Mouse (Mus musculus): ENCODE results near the gene Csrp2. TPM values are rescaled to one million over a fixed set of nuclear protein-coding genes. Genes with fewer than 3 reads are reported as not detected.

Gene Csrp2
- polyA plus RNA-seq, 1 experiment from 2014 or later = 111 TPM

DNA sequence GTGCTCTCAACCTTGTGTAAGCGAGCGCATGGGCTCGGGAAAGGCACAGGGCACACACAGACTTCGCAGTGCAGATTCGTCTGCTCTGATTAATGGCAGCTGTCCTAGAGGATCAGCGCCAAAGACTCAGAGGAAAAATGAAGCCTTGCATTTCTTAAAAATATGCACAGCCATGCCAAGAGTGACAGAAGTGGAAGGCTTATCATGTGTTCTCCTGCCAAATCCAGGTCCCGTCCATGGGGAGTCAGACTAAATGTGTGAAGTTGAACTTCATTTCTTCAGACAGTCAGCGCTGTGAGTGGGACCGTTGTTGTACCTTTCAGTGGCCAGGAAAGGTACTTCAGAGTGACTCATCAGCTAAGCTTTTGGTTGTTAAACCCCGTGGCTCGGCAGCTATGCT is 7.9 kb downstream of the Csrp2 start:
- no peaks in the 10 kb centered on the region for H3K9me3 ChIP-seq (replicated peaks; ENCODE audit: control insufficient read depth, low read length, poor library complexity, severe bottlenecking)
- H3K4me2 ChIP-seq (ENCODE audit: low read length) = no peak overlapping the region
- H3K36me3 ChIP-seq (ENCODE audit: control insufficient read depth, insufficient read depth, low read length) = no peaks in the 10 kb centered on the region
- H3K27me3 ChIP-seq (ENCODE audit: control insufficient read depth, insufficient read depth, low read depth, low read length) = no peaks in the 10 kb centered on the region
- no peak for ATAC-seq
- H3K4me3 ChIP-seq (ENCODE audit: low read depth, low read length) = no peak overlapping the region
- H3K27ac ChIP-seq (ENCODE audit: low read length) = no peak overlapping the region
- no peak overlapping the region for H3K9ac ChIP-seq (ENCODE audit: low read depth, low read length)
- 77% methylated on average over 11 of the region's 11 CpGs for WGBS
- peaks cover 6% of the 10 kb centered on the region for H3K4me1 ChIP-seq (ENCODE audit: control insufficient read depth, insufficient read depth, low read length)

DNA sequence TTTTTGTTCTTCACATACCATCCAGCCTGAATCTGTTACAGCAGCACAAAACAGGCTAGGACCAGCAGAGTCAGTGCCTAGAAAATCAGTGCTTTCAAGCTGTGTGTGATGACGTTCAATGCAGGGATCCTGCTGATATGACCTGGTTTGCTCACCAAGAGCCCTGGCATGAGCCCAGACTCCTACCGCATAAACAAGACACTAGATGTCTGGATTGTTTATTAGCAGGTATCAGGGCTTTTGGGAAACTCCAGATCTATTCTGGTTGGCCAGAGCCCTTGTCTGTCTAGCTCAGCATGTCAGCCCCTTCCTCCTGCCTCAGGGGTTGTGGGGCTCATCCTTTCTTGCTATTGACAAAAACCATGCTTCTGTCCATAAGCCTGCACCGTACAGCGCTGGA is 10.2 kb downstream of the Csrp2 start:
- Histone ChIP-seq H3K4me1 (ENCODE audit: control insufficient read depth, insufficient read depth, low read length) (peaks cover 6% of the 10 kb centered on the region), H3K27ac (ENCODE audit: low read length) (no peak overlapping the region), H3K4me3 (ENCODE audit: low read depth, low read length) (no peak overlapping the region), H3K27me3 (ENCODE audit: control insufficient read depth, insufficient read depth, low read depth, low read length) (no peaks in the 10 kb centered on the region), H3K36me3 (ENCODE audit: control insufficient read depth, insufficient read depth, low read length) (no peaks in the 10 kb centered on the region), H3K9me3 (replicated peaks; ENCODE audit: control insufficient read depth, low read length, poor library complexity, severe bottlenecking) (no peaks in the 10 kb centered on the region), H3K9ac (ENCODE audit: low read depth, low read length) (no peak overlapping the region), H3K4me2 (ENCODE audit: low read length) (no peak overlapping the region)
- WGBS = 37% methylated on average over 4 of the region's 4 CpGs
- ATAC-seq = 0 out of 2 replicates have a peak, but pooled peaks have one; percentile 22

DNA sequence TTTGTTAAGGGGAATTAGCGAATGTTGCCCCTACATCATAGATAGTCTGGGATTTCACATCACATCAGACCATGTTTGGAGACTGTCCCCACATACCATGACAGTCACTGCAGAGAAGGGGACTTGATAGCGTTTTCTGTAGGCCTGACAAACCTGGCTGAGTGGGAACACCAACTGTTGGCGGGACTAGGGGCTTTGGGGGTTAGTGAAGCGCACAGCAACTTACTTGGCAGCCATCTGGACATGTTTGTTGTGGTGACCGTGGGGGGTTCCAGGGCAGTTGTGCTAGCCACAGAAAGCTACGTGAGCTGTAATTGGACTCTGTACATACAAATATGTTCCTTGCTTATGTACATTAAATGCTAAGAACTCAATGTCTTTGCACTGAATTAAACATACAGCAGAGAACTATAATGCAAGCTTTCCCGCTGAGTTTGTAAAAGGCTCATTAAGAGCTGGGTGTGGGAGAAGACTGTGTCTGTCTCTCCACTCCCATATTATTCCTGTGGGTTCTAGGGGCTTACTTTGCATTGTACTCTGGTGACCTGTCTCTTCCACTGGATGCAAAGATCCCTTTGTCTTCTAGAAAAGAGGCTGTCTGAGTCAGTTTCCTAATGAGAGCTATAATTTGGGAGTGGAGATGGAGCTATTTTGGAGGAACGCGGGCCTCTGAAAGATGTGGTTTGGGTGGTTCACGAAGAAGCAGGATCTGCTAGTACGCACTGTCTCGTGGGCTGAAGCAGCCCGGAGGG is 11.7 kb downstream of the Csrp2 start:
- peak overlapping the region; percentile 46 for H3K4me2 ChIP-seq (ENCODE audit: low read length)
- peak overlapping the region; percentile 40; the same call in 1 of the 2 replicates for H3K27ac ChIP-seq (ENCODE audit: low read length)
- 35% methylated on average over 13 of the region's 13 CpGs for WGBS
- no peaks in the 10 kb centered on the region for H3K36me3 ChIP-seq (ENCODE audit: control insufficient read depth, insufficient read depth, low read length)
- H3K4me1 ChIP-seq (ENCODE audit: control insufficient read depth, insufficient read depth, low read length) = peaks cover 6% of the 10 kb centered on the region
- no peaks in the 10 kb centered on the region for H3K27me3 ChIP-seq (ENCODE audit: control insufficient read depth, insufficient read depth, low read depth, low read length)
- H3K4me3 ChIP-seq (ENCODE audit: low read depth, low read length) = peak overlapping the region; percentile 7; the same call in 1 of the 2 replicates
- ATAC-seq = peak; percentile 42; the same call in 1 of the 2 replicates
- H3K9ac ChIP-seq (ENCODE audit: low read depth, low read length) = no peak overlapping the region; the same call in 1 of the 2 replicates
- no peaks in the 10 kb centered on the region for H3K9me3 ChIP-seq (replicated peaks; ENCODE audit: control insufficient read depth, low read length, poor library complexity, severe bottlenecking)

DNA sequence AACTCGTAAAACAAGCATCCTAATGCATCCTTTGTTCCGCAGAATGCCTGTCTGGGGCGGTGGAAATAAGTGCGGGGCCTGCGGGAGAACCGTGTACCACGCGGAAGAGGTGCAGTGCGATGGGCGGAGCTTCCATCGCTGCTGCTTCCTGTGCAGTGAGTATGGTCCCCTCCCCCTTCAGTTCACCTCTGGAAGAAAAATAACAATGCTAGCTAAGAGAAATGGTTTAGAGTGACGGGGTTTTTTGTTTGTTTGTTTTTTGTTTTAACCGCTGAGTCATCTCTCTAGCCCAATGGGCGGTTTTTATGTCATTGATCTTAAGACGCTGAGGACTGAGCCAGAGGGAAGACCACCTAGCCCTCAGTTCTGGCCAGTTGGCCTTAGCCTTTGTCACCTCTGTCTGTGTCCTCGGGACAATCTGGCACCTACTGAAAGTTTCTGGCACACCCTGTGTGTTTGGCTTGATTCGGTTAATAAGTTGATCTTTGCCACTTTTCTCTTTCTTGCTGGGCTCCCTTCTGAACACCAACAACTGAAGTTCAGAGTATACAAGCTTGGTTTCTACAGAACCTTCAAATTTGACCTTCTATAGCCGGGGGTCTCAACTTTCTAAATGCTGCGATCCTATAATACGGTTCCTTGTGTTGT is 12.4 kb downstream of the Csrp2 start:
- no peak overlapping the region; the same call in 1 of the 2 replicates for H3K9ac ChIP-seq (ENCODE audit: low read depth, low read length)
- no peaks in the 10 kb centered on the region for H3K36me3 ChIP-seq (ENCODE audit: control insufficient read depth, insufficient read depth, low read length)
- peak overlapping the region; percentile 40; the same call in 1 of the 2 replicates for H3K27ac ChIP-seq (ENCODE audit: low read length)
- WGBS = 58% methylated on average over 20 of the region's 20 CpGs
- H3K4me3 ChIP-seq (ENCODE audit: low read depth, low read length) = peak overlapping the region; percentile 7; the same call in 1 of the 2 replicates
- peak; percentile 82 for ATAC-seq
- no peaks in the 10 kb centered on the region for H3K9me3 ChIP-seq (replicated peaks; ENCODE audit: control insufficient read depth, low read length, poor library complexity, severe bottlenecking)
- H3K4me2 ChIP-seq (ENCODE audit: low read length) = peak overlapping the region; percentile 46
- H3K4me1 ChIP-seq (ENCODE audit: control insufficient read depth, insufficient read depth, low read length) = peaks cover 6% of the 10 kb centered on the region
- H3K27me3 ChIP-seq (ENCODE audit: control insufficient read depth, insufficient read depth, low read depth, low read length) = no peaks in the 10 kb centered on the region

DNA sequence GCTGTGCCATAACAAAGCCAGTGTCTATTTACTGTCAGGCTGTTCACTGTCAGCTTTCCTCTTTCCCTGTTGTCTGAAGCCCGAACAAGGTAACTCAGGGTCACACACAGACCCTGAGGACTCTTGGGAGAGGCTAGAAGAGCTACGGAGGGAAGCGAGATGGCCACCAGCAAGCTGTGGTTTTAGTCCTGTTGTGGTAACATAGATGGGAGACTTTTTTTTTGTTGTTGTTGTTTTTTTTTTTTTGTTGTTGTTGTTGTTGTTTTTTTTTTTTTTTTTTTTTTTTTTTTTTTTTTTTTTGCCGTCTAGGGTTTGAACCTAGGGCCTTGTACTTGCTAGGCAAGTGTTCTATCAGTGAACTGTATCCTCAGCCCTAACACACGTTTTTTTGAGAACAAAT is 14.0 kb downstream of the Csrp2 start:
- Histone ChIP-seq H3K4me1 (ENCODE audit: control insufficient read depth, insufficient read depth, low read length) (peaks cover 6% of the 10 kb centered on the region), H3K36me3 (ENCODE audit: control insufficient read depth, insufficient read depth, low read length) (no peaks in the 10 kb centered on the region), H3K4me3 (ENCODE audit: low read depth, low read length) (no peak overlapping the region), H3K9me3 (replicated peaks; ENCODE audit: control insufficient read depth, low read length, poor library complexity, severe bottlenecking) (no peaks in the 10 kb centered on the region), H3K27ac (ENCODE audit: low read length) (no peak overlapping the region), H3K9ac (ENCODE audit: low read depth, low read length) (no peak overlapping the region), H3K27me3 (ENCODE audit: control insufficient read depth, insufficient read depth, low read depth, low read length) (no peaks in the 10 kb centered on the region), H3K4me2 (ENCODE audit: low read length) (no peak overlapping the region)
- ATAC-seq = no peak
- 77% methylated on average over 5 of the region's 5 CpGs for WGBS

DNA sequence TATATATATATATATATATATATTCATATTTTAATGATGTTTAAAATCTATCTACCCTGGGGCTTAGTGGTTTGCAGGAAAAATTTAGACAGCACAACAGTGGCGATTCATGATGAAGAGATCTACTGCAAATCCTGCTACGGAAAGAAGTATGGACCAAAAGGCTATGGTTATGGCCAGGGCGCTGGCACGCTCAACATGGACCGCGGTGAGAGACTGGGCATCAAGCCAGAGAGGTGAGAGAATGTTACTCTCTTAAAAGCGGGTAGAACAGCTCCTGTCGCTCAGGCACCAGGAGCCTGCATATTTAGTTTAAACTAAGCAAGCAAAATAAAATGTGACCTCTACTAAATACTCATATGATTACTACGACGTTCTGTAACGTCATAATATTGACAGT is 15.5 kb downstream of the Csrp2 start:
- H3K36me3 ChIP-seq (ENCODE audit: control insufficient read depth, insufficient read depth, low read length) = no peaks in the 10 kb centered on the region
- no peak overlapping the region for H3K4me2 ChIP-seq (ENCODE audit: low read length)
- no peak for ATAC-seq
- peaks cover 6% of the 10 kb centered on the region; the same call in 1 of the 2 replicates for H3K4me1 ChIP-seq (ENCODE audit: control insufficient read depth, insufficient read depth, low read length)
- WGBS = 92% methylated on average over 11 of the region's 11 CpGs
- no peaks in the 10 kb centered on the region for H3K27me3 ChIP-seq (ENCODE audit: control insufficient read depth, insufficient read depth, low read depth, low read length)
- no peak overlapping the region for H3K9ac ChIP-seq (ENCODE audit: low read depth, low read length)
- H3K4me3 ChIP-seq (ENCODE audit: low read depth, low read length) = no peak overlapping the region
- H3K9me3 ChIP-seq (replicated peaks; ENCODE audit: control insufficient read depth, low read length, poor library complexity, severe bottlenecking) = no peaks in the 10 kb centered on the region
- no peak overlapping the region for H3K27ac ChIP-seq (ENCODE audit: low read length)

DNA sequence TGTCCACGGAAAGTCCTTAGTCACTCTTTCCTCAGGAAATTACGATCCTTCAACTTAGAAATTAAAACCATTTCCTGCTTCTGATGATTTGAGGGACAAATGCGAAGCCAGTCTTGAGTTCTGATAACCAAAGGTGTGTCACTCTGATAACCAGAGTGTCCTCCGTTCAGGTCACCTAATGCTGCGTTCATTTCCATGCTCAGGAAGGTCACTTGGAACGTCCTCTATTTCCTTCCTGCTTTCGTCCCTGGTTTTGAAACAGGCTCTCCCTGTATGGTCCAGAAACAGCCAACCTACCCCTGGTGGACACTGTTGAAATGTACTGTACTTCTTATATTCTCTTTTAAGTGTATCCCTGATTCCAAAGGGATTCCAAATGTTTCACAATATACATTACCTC is 16.1 kb downstream of the Csrp2 start:
- no peak overlapping the region for H3K27ac ChIP-seq (ENCODE audit: low read length)
- H3K36me3 ChIP-seq (ENCODE audit: control insufficient read depth, insufficient read depth, low read length) = no peaks in the 10 kb centered on the region
- no peak overlapping the region for H3K9ac ChIP-seq (ENCODE audit: low read depth, low read length)
- no peak for ATAC-seq
- H3K9me3 ChIP-seq (replicated peaks; ENCODE audit: control insufficient read depth, low read length, poor library complexity, severe bottlenecking) = no peaks in the 10 kb centered on the region
- H3K27me3 ChIP-seq (ENCODE audit: control insufficient read depth, insufficient read depth, low read depth, low read length) = no peaks in the 10 kb centered on the region
- 87% methylated on average over 7 of the region's 7 CpGs for WGBS
- H3K4me1 ChIP-seq (ENCODE audit: control insufficient read depth, insufficient read depth, low read length) = peaks cover 5% of the 10 kb centered on the region; the same call in 1 of the 2 replicates
- H3K4me2 ChIP-seq (ENCODE audit: low read length) = no peak overlapping the region
- no peak overlapping the region for H3K4me3 ChIP-seq (ENCODE audit: low read depth, low read length)

DNA sequence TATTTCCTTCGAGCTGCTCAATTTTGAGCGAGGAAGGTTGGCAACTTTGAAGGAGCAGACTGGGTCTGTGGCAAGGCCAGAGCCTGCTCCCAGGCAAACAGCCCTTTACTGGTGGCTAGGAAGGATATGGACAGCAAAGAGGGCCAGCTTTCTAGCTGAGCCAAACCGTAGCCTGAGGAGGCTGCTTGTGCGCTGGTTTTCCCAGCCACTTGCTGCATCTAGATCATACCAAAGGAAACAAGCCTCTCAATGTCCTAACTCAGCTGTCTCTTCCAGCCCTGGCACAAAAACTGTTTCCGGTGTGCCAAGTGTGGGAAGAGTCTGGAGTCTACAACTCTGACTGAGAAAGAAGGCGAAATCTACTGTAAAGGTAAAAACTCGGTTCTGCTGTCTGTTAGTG is 18.8 kb downstream of the Csrp2 start:
- Histone ChIP-seq H3K27ac (ENCODE audit: low read length) (no peak overlapping the region), H3K27me3 (ENCODE audit: control insufficient read depth, insufficient read depth, low read depth, low read length) (no peaks in the 10 kb centered on the region), H3K9ac (ENCODE audit: low read depth, low read length) (no peak overlapping the region), H3K4me3 (ENCODE audit: low read depth, low read length) (no peak overlapping the region), H3K4me2 (ENCODE audit: low read length) (no peak overlapping the region), H3K9me3 (replicated peaks; ENCODE audit: control insufficient read depth, low read length, poor library complexity, severe bottlenecking) (no peaks in the 10 kb centered on the region), H3K4me1 (ENCODE audit: control insufficient read depth, insufficient read depth, low read length) (no peaks in the 10 kb centered on the region), H3K36me3 (ENCODE audit: control insufficient read depth, insufficient read depth, low read length) (0 out of 2 replicates have a peak, but pooled peaks cover 2% of the 10 kb centered on the region)
- WGBS = 89% methylated on average over 7 of the region's 7 CpGs
- no peak for ATAC-seq

Data from midbrain, embryonic 16.5 days (tissue).